Mouse (Mus musculus) limb, embryonic 13.5 days (tissue): ENCODE measurements around the gene Ints11. TPM values are rescaled to one million over a fixed set of nuclear protein-coding genes. Genes with fewer than 3 reads are reported as not detected.

Source experiments
- ATAC-seq: fragments of 200-750 bp; cut with Nextera tagmentation; 2 replicates; pipeline ENCODE4 v1.8.0; 2017; ENCODE audit warnings: low read depth, moderate number of reproducible peaks, moderate TSS enrichment; ENCODE audit not compliant: low FRiP score
- H3K27ac ChIP-seq: fragments of 300-500 bp; sonication (generic); 2 replicates; pipeline ENCODE4 v1.5.1; 2015; ENCODE audit warnings: inconsistent platforms, mild to moderate bottlenecking, moderate library complexity
- H3K27me3 ChIP-seq: fragments of 300-500 bp; sonication (generic); 2 replicates; pipeline ENCODE4 v1.6.1; 2015; ENCODE audit warnings: mild to moderate bottlenecking, inconsistent platforms
- H3K36me3 ChIP-seq: fragments of 300-500 bp; sonication (generic); 2 replicates; pipeline ENCODE4 v1.6.1; 2015; ENCODE audit warnings: inconsistent platforms, mild to moderate bottlenecking, moderate library complexity
- H3K4me1 ChIP-seq: fragments of 300-500 bp; sonication (generic); 2 replicates; pipeline ENCODE4 v1.6.1; 2015; ENCODE audit warnings: inconsistent platforms
- H3K4me2 ChIP-seq: fragments of 300-500 bp; sonication (generic); replicated peaks from 2 replicates; pipeline ENCODE4 v1.6.1; 2015; ENCODE audit warnings: inconsistent platforms, mild to moderate bottlenecking, moderate library complexity
- H3K4me3 ChIP-seq: fragments of 300-500 bp; sonication (generic); 2 replicates; pipeline ENCODE4 v1.5.1; 2015; ENCODE audit warnings: moderate library complexity, mild to moderate bottlenecking, inconsistent platforms
- H3K9ac ChIP-seq: fragments of 300-500 bp; sonication (generic); 2 replicates; pipeline ENCODE4 v1.6.1; 2015; ENCODE audit warnings: mild to moderate bottlenecking, inconsistent platforms
- H3K9me3 ChIP-seq: fragments of 300-500 bp; sonication (generic); 2 replicates; pipeline ENCODE4 v1.6.1; 2016; ENCODE audit warnings: inconsistent platforms
- WGBS: fragments of 180-500 bp; shearing (Covaris S2); methylation state at CpG from one replicate; pipeline ENCODE4 v1.1.7; 2015; 5-methylcytosine and 5-hydroxymethylcytosine counted together
- polyA plus RNA-seq: library from polyadenylated mRNA; unstranded; fragments of >200 nt; fragmentation: Nextera tagmentation; extraction: Ambion mirVana; gene quantifications from 2 replicates; pipeline ENCODE4 v1.2.1, GENCODE M21; 2015

The Ints11 gene
- 71.2 and 74.8 TPM in 2 replicates for polyA plus RNA-seq

DNA sequence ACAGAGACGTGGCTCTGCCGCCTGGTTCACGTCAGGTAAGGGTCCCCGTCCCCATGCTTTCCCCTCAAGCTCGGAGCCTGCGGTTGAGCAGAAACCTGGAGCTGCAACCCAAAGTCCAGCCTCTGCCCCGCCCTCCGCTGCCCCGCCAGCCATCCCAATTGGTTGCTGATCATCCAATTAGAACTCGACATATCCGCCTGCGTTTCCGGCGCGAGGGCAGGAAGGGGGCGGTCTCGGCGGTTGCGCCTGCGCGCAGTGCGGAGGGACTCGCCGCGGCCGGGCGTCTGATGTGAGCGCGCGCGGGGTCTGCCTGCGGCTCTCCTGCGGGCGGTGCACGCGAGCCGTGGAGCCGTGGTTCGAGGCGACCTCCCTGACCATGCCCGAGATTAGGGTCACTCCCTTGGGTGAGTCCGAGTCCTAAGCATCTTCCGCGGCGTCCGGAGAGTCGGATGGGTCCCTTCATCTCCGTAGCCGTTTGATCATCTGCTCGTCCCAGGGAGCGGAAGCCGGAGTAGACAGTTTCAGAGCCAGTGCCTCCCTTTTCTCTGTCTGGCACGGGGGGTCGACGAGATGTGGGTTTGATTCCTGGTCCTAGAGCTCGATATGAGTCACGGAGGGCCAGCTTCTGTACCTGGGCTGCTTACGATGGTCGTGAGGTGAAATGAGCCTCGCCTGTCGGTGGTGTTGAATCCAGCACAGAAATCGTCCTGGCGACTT lies at the start of gene Ints11, which contains the start of gene Cptp:
TSS of gene Ints11 (plus strand) at position 230 of the 717 bp plus-strand sequence.
TSS of gene Cptp (minus strand) at position 124 of the 717 bp plus-strand sequence.
- under 1% methylated on average over 63 of the region's 63 CpGs for WGBS
- Histone ChIP-seq H3K9me3 (no peaks in the 10 kb centered on the region), H3K4me2 (peak within 1 kb of the TSS; percentile 94), H3K4me3 (peak within 1 kb of the TSS; percentile 75), H3K4me1 (peaks cover 22% of the 10 kb centered on the region), H3K9ac (peak within 1 kb of the TSS; percentile 85), H3K27ac (peak within 1 kb of the TSS; percentile 49; the same call in 1 of the 2 replicates), H3K27me3 (no peaks in the 10 kb centered on the region), H3K36me3 (peaks cover 50% of the 10 kb centered on the region)
- peak; percentile 96 for ATAC-seq

DNA sequence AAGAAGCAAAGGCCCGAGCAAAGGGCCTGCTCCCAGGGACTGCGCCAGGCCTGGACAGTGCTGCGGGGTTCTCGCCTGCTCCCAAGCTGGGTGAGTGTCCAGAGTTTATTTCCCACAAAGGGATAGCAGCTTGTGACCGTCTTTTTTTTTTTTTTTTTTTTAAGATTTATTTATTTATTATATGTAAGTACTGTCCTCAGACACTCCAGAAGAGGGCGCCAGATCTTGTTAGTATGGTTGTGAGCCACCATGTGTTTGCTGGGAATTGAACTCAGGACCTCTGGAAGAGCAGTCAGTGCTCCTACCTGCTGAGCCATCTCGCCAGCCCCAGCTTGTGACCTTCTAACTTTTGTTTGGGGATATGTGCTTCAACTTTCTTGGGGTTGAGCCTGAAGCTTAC lies 48.3 kb upstream of the Ints11 start:
- Histone ChIP-seq H3K4me3 (no peak overlapping the region), H3K4me2 (no peak overlapping the region), H3K9me3 (no peaks in the 10 kb centered on the region), H3K27ac (no peak overlapping the region), H3K27me3 (no peaks in the 10 kb centered on the region), H3K4me1 (no peaks in the 10 kb centered on the region), H3K9ac (no peak overlapping the region), H3K36me3 (peaks cover 93% of the 10 kb centered on the region)
- WGBS: 84% methylated on average over 7 of the region's 7 CpGs
- no peak for ATAC-seq

DNA sequence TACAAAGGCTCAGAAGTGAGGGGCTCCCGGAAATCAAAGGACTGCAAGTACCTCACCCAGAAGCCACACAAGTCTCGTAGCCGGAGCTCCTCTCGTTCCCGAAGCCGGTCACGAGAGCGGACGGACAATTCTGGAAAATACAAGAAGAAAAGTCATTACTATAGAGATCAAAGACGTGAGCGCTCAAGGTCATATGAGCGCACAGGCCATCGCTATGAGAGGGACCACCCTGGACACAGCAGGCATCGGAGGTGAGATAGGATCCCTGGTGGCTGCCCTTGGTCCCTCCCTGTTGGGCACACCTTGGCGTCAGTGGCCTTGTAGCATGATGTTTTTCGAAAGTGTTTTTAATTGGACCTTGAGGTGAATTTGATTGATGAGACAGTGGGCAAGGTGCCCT lies 45.9 kb upstream of the Ints11 start:
- Histone ChIP-seq H3K36me3 (peaks cover 89% of the 10 kb centered on the region), H3K4me2 (no peak overlapping the region), H3K9ac (no peak overlapping the region), H3K4me1 (no peaks in the 10 kb centered on the region), H3K27me3 (no peaks in the 10 kb centered on the region), H3K27ac (no peak overlapping the region), H3K9me3 (no peaks in the 10 kb centered on the region), H3K4me3 (no peak overlapping the region)
- ATAC-seq: no peak
- 93% methylated on average over 16 of the region's 16 CpGs for WGBS

GRCm38 (mm10) chr4:155829866-155830265 lies 39.5 kb upstream of the Ints11 start:
- Histone ChIP-seq H3K4me1 (peaks cover 27% of the 10 kb centered on the region), H3K27me3 (no peaks in the 10 kb centered on the region), H3K4me2 (no peak overlapping the region), H3K27ac (no peak overlapping the region), H3K4me3 (no peak overlapping the region), H3K36me3 (peaks cover 36% of the 10 kb centered on the region), H3K9ac (no peak overlapping the region), H3K9me3 (no peaks in the 10 kb centered on the region)
- 98% methylated on average over 4 of the region's 4 CpGs for WGBS
- no peak for ATAC-seq

GRCm38 (mm10) chr4:155830596-155830995 lies 38.8 kb upstream of the Ints11 start:
- Histone ChIP-seq H3K36me3 (peaks cover 30% of the 10 kb centered on the region), H3K27me3 (no peaks in the 10 kb centered on the region), H3K4me2 (peak overlapping the region; percentile 97), H3K9ac (no peak overlapping the region; the same call in 1 of the 2 replicates), H3K4me1 (peaks cover 27% of the 10 kb centered on the region), H3K9me3 (no peaks in the 10 kb centered on the region), H3K4me3 (peak overlapping the region; percentile 92), H3K27ac (no peak overlapping the region)
- ATAC-seq: no peak
- 55% methylated on average over 8 of the region's 8 CpGs for WGBS

DNA sequence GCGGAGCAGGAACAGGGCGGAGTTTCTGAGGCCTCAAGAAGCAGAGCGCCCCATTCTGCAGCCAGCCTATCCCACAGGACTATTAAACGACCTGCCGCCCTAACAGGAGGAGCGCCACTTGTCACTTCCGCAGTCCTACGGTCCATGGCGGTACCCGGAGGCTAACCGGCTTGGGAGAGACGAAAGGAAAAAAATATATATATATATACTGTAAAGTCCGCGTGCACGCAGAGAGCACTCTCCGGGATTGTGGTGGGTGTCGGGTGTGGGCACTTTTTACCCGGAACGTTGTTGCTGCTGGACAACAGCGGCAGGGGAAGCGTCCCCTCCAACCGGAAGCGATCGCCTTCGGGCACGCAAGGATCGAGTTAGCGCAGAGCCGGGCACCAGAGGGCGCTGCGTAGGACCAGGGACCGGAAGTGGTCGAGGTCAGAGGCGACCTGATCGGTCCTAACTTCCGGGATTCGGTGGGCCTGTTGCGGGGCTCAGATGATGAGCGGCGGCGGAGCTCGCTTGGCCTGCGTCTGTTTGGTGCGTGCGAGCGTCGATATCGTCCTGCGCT lies 38.1 kb upstream of the Ints11 start, which contains the start of gene Aurkaip1:
TSS of gene Aurkaip1 (plus strand) at position 68 of the 562 bp plus-strand sequence.
- H3K36me3 ChIP-seq: peaks cover 27% of the 10 kb centered on the region
- H3K9me3 ChIP-seq: no peaks in the 10 kb centered on the region
- H3K4me3 ChIP-seq: peak within 1 kb of the TSS; percentile 92
- peak; percentile 92 for ATAC-seq
- H3K27ac ChIP-seq: peak within 1 kb of the TSS; percentile 86
- H3K4me2 ChIP-seq: peak within 1 kb of the TSS; percentile 97
- H3K9ac ChIP-seq: peak within 1 kb of the TSS; percentile 91
- under 1% methylated on average over 49 of the region's 49 CpGs for WGBS
- H3K4me1 ChIP-seq: peaks cover 27% of the 10 kb centered on the region
- H3K27me3 ChIP-seq: no peaks in the 10 kb centered on the region

- ATAC-seq: peak; percentile 18; the same call in 1 of the 2 replicates
- under 1% methylated on average over 25 of the region's 25 CpGs for WGBS
- H3K27me3 ChIP-seq: no peaks in the 10 kb centered on the region
Measured at GRCm38 (mm10) chr4:155831831-155832230, 37.5 kb upstream of the Ints11 start.

DNA sequence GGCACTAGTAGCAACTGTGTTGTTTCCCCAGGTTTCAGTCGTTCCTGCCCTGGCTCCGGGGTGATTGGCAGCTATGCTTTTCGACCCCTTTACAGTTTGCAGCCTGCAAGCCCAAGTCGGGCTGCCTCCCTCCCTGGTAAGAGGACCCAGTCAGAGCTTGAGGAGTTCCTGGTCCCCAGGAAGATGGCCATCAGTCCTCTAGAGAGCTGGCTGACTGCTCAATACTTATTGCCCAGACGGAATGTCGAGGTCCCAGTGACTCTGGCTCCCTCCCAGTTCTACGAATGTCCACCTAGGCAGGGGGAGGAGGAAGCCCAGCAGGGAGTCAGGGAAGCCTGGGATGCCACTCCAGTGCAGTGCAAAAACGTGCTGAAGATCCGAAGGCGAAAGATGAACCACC lies 37.0 kb upstream of the Ints11 start:
- H3K9me3 ChIP-seq: no peaks in the 10 kb centered on the region
- ATAC-seq: no peak

More at GRCm38 (mm10) chr4:155831831-155832230, 37.5 kb upstream of the Ints11 start:
- Histone ChIP-seq H3K9ac (peak overlapping the region; percentile 91), H3K27ac (peak overlapping the region; percentile 86), H3K4me2 (peak overlapping the region; percentile 97), H3K36me3 (peaks cover 21% of the 10 kb centered on the region), H3K4me3 (peak overlapping the region; percentile 92), H3K4me1 (peaks cover 27% of the 10 kb centered on the region), H3K9me3 (no peaks in the 10 kb centered on the region)

GRCm38 (mm10) chr4:155833234-155833633 lies 36.1 kb upstream of the Ints11 start:
- H3K27ac ChIP-seq: no peak overlapping the region
- no peaks in the 10 kb centered on the region for H3K9me3 ChIP-seq
- peaks cover 8% of the 10 kb centered on the region for H3K36me3 ChIP-seq
- no peaks in the 10 kb centered on the region for H3K27me3 ChIP-seq
- no peak overlapping the region for H3K9ac ChIP-seq
- ATAC-seq: no peak
- peaks cover 27% of the 10 kb centered on the region for H3K4me1 ChIP-seq
- peak overlapping the region; percentile 97 for H3K4me2 ChIP-seq
- peak overlapping the region; percentile 92; the same call in 1 of the 2 replicates for H3K4me3 ChIP-seq
- WGBS: 84% methylated on average over 4 of the region's 4 CpGs

More for the DNA sequence above, 37.0 kb upstream of the Ints11 start:
- Histone ChIP-seq H3K9ac (peak overlapping the region; percentile 91), H3K4me3 (peak overlapping the region; percentile 92), H3K27me3 (no peaks in the 10 kb centered on the region), H3K4me1 (peaks cover 27% of the 10 kb centered on the region), H3K36me3 (peaks cover 16% of the 10 kb centered on the region), H3K27ac (no peak overlapping the region; the same call in 1 of the 2 replicates), H3K4me2 (peak overlapping the region; percentile 97)
- 58% methylated on average over 10 of the region's 10 CpGs for WGBS

DNA sequence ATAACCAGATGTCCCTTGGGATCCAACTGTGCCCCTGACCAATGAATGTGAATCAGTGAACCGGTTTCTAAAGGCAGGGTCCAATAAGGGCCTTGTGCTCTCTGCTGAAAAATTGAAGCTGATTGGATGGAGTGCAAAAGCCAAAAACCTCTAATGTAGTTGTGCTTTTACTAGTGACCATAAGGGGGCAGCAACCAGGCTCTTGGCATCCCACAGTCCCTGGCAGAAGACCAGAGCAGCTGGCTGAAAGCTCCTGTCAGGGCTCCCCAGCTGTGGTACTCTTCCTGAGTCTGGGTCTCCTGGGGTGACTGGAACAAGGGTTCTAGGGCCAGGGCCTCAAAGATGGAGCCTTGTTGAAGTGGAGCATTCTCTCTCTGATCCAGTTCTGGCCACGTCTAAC lies 35.5 kb upstream of the Ints11 start:
- peak; percentile 34; the same call in 1 of the 2 replicates for ATAC-seq
- 0 out of 2 replicates have a peak overlapping the region, but pooled peaks have one; percentile 33 for H3K27ac ChIP-seq
- 0 out of 2 replicates have a peak overlapping the region, but pooled peaks have one; percentile 2 for H3K4me3 ChIP-seq
- H3K4me2 ChIP-seq: 0 out of 2 replicates have a peak overlapping the region, but pooled peaks have one; percentile 21
- WGBS: 26% methylated on average over 2 of the region's 2 CpGs
- peaks cover 5% of the 10 kb centered on the region; the same call in 1 of the 2 replicates for H3K36me3 ChIP-seq
- no peaks in the 10 kb centered on the region for H3K27me3 ChIP-seq
- no peaks in the 10 kb centered on the region for H3K9me3 ChIP-seq
- H3K4me1 ChIP-seq: peaks cover 32% of the 10 kb centered on the region
- H3K9ac ChIP-seq: no peak overlapping the region; the same call in 1 of the 2 replicates

GRCm38 (mm10) chr4:155837404-155838010 lies 31.8 kb upstream of the Ints11 start:
- H3K9me3 ChIP-seq: no peaks in the 10 kb centered on the region
- ATAC-seq: no peak
- H3K27me3 ChIP-seq: 0 out of 2 replicates have a peak, but pooled peaks cover 6% of the 10 kb centered on the region
- H3K27ac ChIP-seq: no peak overlapping the region
- no peak overlapping the region for H3K4me2 ChIP-seq
- peaks cover 50% of the 10 kb centered on the region for H3K4me1 ChIP-seq
- H3K36me3 ChIP-seq: peaks cover 14% of the 10 kb centered on the region
- no peak overlapping the region for H3K9ac ChIP-seq
- no peak overlapping the region for H3K4me3 ChIP-seq
- WGBS: 66% methylated on average over 11 of the region's 11 CpGs
